In the genomic region with DNA sequence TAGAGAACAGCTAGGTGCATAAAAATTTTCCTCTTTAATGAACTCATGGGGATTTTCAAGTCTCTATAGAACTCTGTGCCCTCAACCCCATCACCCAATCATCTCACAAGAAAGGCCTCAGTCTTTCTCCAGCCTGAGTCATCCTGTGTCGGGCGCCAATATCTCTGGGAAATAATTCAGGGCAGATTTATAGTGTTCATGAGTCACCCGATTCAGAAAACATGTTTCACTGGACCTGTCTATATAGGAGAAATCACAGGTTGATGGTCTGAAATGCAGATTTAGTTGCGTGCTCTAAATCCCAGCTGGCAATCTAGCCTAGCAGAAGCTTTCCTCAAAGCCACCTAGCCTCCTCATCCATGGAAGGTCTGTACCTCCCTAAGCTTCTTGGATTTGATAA, we compare ENCODE assay signal across 25 mouse cellular contexts. TPM values are rescaled to one million over a fixed set of nuclear protein-coding genes. Genes with fewer than 3 reads are reported as not detected.
"Had no signal": no experiment of that assay in that cellular context is flagged by ENCODE, and none has a peak within 500 bp of the region (broad histone marks: within the 10 kb centered on the region; RNA-seq: fewer than 3 reads in every experiment).

No protein-coding gene starts in this region.

- H3K4me3 ChIP-seq: kidney, embryonic 15.5 days; left cerebral cortex, adult 2 months; liver, embryonic 13.5 days; midbrain, embryonic 12.5 days; midbrain, embryonic 15.5 days; neural tube, embryonic 13.5 days had no signal

- H3K9me3 ChIP-seq: kidney, embryonic 15.5 days; liver, embryonic 13.5 days; midbrain, embryonic 12.5 days; midbrain, embryonic 15.5 days; neural tube, embryonic 13.5 days had no signal

- H3K27ac ChIP-seq: kidney, embryonic 15.5 days; left cerebral cortex, adult 2 months; liver, embryonic 13.5 days; macrophage; midbrain, embryonic 12.5 days; midbrain, embryonic 15.5 days; neural tube, embryonic 13.5 days had no signal

- ATAC-seq: lung, postnatal 0 days; midbrain, embryonic 15.5 days had no signal

- H3K9ac ChIP-seq: kidney, embryonic 15.5 days; liver, embryonic 13.5 days; lung, embryonic 14.5 days; midbrain, embryonic 12.5 days; midbrain, embryonic 15.5 days; neural tube, embryonic 13.5 days had no signal

- H3K4me2 ChIP-seq: kidney, embryonic 15.5 days; liver, embryonic 13.5 days; lung, embryonic 14.5 days; midbrain, embryonic 12.5 days; midbrain, embryonic 15.5 days; neural tube, embryonic 13.5 days had no signal

- H3K4me1 ChIP-seq: kidney, embryonic 15.5 days; liver, embryonic 13.5 days; midbrain, embryonic 12.5 days; midbrain, embryonic 15.5 days; neural tube, embryonic 13.5 days had no signal

- H3K27me3 ChIP-seq: kidney, embryonic 15.5 days; liver, embryonic 13.5 days; midbrain, embryonic 12.5 days; midbrain, embryonic 15.5 days; neural tube, embryonic 13.5 days had no signal

- H3K36me3 ChIP-seq: kidney, embryonic 15.5 days; liver, embryonic 13.5 days; midbrain, embryonic 12.5 days; midbrain, embryonic 15.5 days; neural tube, embryonic 13.5 days had no signal

- DNase-seq: kidney, postnatal 10 days; kidney, postnatal 36 days; layer of hippocampus, postnatal 36 days; liver, embryonic 13.5 days; lung, embryonic 14.5 days; thymus, adult 18-20 months; thymus, postnatal 4 days had no signal

RNA-seq across cellular contexts. Expression of a gene that starts 54.5 kb away (rescaled TPM):
- total RNA-seq: layer of hippocampus, adult 8-10 months; layer of hippocampus, postnatal 10 days; layer of hippocampus, postnatal 36 days; left cerebral cortex, adult 2 months; left cerebral cortex, postnatal 10 days; left cerebral cortex, postnatal 36 days; liver, adult 2 months; megakaryocyte, adult 5-6 weeks; neutrophil, adult 5-6 weeks had no signal
- polyA plus RNA-seq: kidney, embryonic 15.5 days; limb, embryonic 11.5 days; limb, embryonic 14.5 days; liver, adult 2 months; liver, embryonic 13.5 days; liver, embryonic 16.5 days; lung, embryonic 14.5 days; midbrain, embryonic 12.5 days; midbrain, embryonic 15.5 days; neural tube, embryonic 13.5 days; stomach, embryonic 16.5 days had no signal
